Mouse (Mus musculus) kidney, embryonic 14.5 days (tissue): ENCODE results near the gene Olfr113. TPM values are rescaled to one million over a fixed set of nuclear protein-coding genes. Genes with fewer than 3 reads are reported as not detected.
"Not testable (repeated sequence)": the region's sequence is repeated elsewhere in the genome, so short reads cannot be mapped to it uniquely, and the experiment has no call there.

Experiments used
- ATAC-seq: fragments of 200-750 bp; cut with Nextera tagmentation; 2 replicates; pipeline ENCODE4 v1.8.0; 2017; ENCODE audit warnings: moderate number of reproducible peaks, mild to moderate bottlenecking, moderate TSS enrichment, moderate library complexity; ENCODE audit not compliant: low FRiP score, low TSS enrichment
- H3K27ac ChIP-seq: fragments of 300-500 bp; sonication (generic); 2 replicates; pipeline ENCODE4 v1.5.1; 2014; ENCODE audit warnings: low read depth, mild to moderate bottlenecking, low read length, moderate library complexity, mixed read lengths
- H3K27me3 ChIP-seq: fragments of 300-500 bp; sonication (generic); 2 replicates; pipeline ENCODE4 v1.6.1; 2014; ENCODE audit warnings: mild to moderate bottlenecking, low read length; ENCODE audit not compliant: control insufficient read depth, insufficient read depth
- H3K36me3 ChIP-seq: fragments of 300-500 bp; sonication (generic); 2 replicates; pipeline ENCODE4 v1.6.1; 2014; ENCODE audit warnings: low read length, mixed read lengths; ENCODE audit not compliant: control insufficient read depth, insufficient read depth
- H3K4me1 ChIP-seq: fragments of 300-500 bp; sonication (generic); 2 replicates; pipeline ENCODE4 v1.6.1; 2014; ENCODE audit warnings: low read length, mixed read lengths; ENCODE audit not compliant: control insufficient read depth, insufficient read depth
- H3K4me2 ChIP-seq: fragments of 300-500 bp; sonication (generic); replicated peaks from 2 replicates; pipeline ENCODE4 v1.6.1; 2014; ENCODE audit warnings: low read depth, mild to moderate bottlenecking, low read length
- H3K4me3 ChIP-seq: fragments of 300-500 bp; sonication (generic); 2 replicates; pipeline ENCODE4 v1.5.1; 2014; ENCODE audit warnings: mild to moderate bottlenecking, low read length
- H3K9ac ChIP-seq: fragments of 300-500 bp; sonication (generic); 2 replicates; pipeline ENCODE4 v1.6.1; 2014; ENCODE audit warnings: low read depth, mild to moderate bottlenecking, low read length, moderate library complexity
- H3K9me3 ChIP-seq: fragments of 300-500 bp; sonication (generic); 2 replicates; pipeline ENCODE4 v1.6.1; 2016; ENCODE audit warnings: low read length; ENCODE audit not compliant: control insufficient read depth
- WGBS: fragments of 180-500 bp; shearing (Covaris S2); extraction: QIAGEN DNeasy Blood & Tissue Kit; methylation state at CpG from one replicate; pipeline ENCODE4 v1.1.7; 2014; 5-methylcytosine and 5-hydroxymethylcytosine counted together
- polyA plus RNA-seq: library from polyadenylated mRNA; unstranded; fragments of >200 nt; fragmentation: Nextera tagmentation; extraction: Ambion mirVana; gene quantifications from 2 replicates; pipeline ENCODE4 v1.2.1, GENCODE M21; 2014

The Olfr113 gene
- polyA plus RNA-seq, 1 experiment from 2014 or later = not detected

DNA sequence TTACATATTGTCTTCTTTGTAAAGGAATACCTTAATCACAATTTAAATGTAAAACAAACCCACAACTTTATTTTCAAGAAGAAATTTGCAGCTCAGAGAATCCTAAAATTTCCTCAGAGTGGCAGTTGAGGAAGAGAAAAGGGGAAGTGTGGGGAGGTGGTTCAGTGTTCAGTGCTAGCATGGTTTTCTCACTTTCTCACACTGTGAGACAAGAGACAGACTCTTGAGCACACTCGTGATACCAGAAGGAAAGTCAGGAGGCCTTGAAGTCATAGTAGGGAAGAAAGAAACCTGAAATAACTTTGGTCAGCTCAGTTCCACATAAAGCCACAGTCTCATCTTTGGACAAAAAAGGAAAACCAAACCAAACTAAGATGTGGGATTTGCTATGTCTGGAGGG lies 52.0 kb downstream of the Olfr113 start:
- WGBS = 75% methylated on average over 1 of the region's 1 CpGs
- not testable (repeated sequence) for H3K27me3 ChIP-seq, H3K9ac ChIP-seq, H3K4me1 ChIP-seq, H3K36me3 ChIP-seq, ATAC-seq, H3K4me3 ChIP-seq, H3K9me3 ChIP-seq, H3K27ac ChIP-seq, H3K4me2 ChIP-seq

DNA sequence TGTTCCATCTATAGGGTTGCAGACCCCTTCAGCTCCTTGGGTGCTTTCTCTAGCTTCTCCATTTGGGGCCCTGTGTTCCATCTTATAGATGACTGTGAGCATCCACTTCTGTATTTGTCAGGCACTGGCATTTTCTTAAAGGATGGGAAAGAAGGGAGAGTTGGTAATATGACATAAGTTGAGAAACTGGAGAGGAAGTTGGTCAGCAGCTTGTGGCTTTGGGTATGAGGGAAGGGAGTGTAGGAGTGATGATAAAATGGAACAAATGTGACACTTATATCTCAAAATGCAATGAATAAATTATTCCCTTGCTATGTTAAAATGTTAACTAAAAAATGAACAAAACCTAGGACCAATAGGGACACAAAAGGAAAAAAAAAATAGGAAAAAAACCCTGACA lies 52.9 kb downstream of the Olfr113 start:
- H3K27ac ChIP-seq, H3K4me1 ChIP-seq, H3K4me3 ChIP-seq, H3K9me3 ChIP-seq, H3K36me3 ChIP-seq, H3K9ac ChIP-seq, H3K27me3 ChIP-seq, H3K4me2 ChIP-seq, ATAC-seq: not testable (repeated sequence)

Other genes with a start within 250 kb of the Olfr113 start
- gene Olfr103, start 238.0 kb downstream of the Olfr113 start, polyA plus RNA-seq = not detected in 2 replicates
- gene Olfr104-ps, start 218.1 kb downstream of the Olfr113 start, polyA plus RNA-seq = not detected in 2 replicates
- not detected in 2 replicates for gene Olfr105-ps, start 198.6 kb downstream of the Olfr113 start, polyA plus RNA-seq
- gene Olfr106-ps, start 187.3 kb downstream of the Olfr113 start, polyA plus RNA-seq = not detected in 2 replicates
- not detected in 2 replicates for gene Olfr107, start 178.4 kb downstream of the Olfr113 start, polyA plus RNA-seq
- gene Olfr108, start 132.2 kb downstream of the Olfr113 start, polyA plus RNA-seq = not detected in 2 replicates
- gene Olfr109, start 118.7 kb downstream of the Olfr113 start, polyA plus RNA-seq = not detected in 2 replicates
- not detected in 2 replicates for gene H2-M2, start 94.1 kb downstream of the Olfr113 start, polyA plus RNA-seq
- gene Olfr110, start 85.2 kb downstream of the Olfr113 start, polyA plus RNA-seq = not detected in 2 replicates
- not detected in 2 replicates for gene Olfr111, start 69.6 kb downstream of the Olfr113 start, polyA plus RNA-seq
- gene Olfr112, start 8.2 kb downstream of the Olfr113 start, polyA plus RNA-seq = not detected in 2 replicates
- gene Olfr114, start 15.1 kb upstream of the Olfr113 start, polyA plus RNA-seq = not detected in 2 replicates
- gene Olfr115, start 49.4 kb upstream of the Olfr113 start, polyA plus RNA-seq = not detected in 2 replicates
- gene Olfr116, start 49.5 kb upstream of the Olfr113 start, polyA plus RNA-seq = not detected in 2 replicates
- not detected in 2 replicates for gene Olfr117, start 86.1 kb upstream of the Olfr113 start, polyA plus RNA-seq
- gene Olfr118, start 89.3 kb upstream of the Olfr113 start, polyA plus RNA-seq = not detected in 2 replicates
- not detected in 2 replicates for gene Olfr119, start 118.9 kb upstream of the Olfr113 start, polyA plus RNA-seq
- gene Olfr120, start 144.1 kb upstream of the Olfr113 start, polyA plus RNA-seq = not detected in 2 replicates
- not detected in 2 replicates for gene Olfr121, start 171.2 kb upstream of the Olfr113 start, polyA plus RNA-seq
- not detected in 2 replicates for gene Olfr122, start 190.9 kb upstream of the Olfr113 start, polyA plus RNA-seq
- gene Olfr123, start 215.9 kb upstream of the Olfr113 start, polyA plus RNA-seq = not detected in 2 replicates
- gene Olfr124, start 222.2 kb upstream of the Olfr113 start, polyA plus RNA-seq = not detected in 2 replicates